Mouse (Mus musculus) midbrain, embryonic 10.5 days (tissue): ENCODE measurements around the gene Atp5b. TPM values are rescaled to one million over a fixed set of nuclear protein-coding genes. Genes with fewer than 3 reads are reported as not detected.

Experiments used
- DNase-seq: peaks from one replicate; pipeline ENCODE4 v3.0.0-alpha.2; 2017; ENCODE audit warnings: low spot score
- H3K27ac ChIP-seq: fragments of 300-500 bp; sonication (generic); replicated peaks from 2 replicates; pipeline ENCODE4 v1.5.1; 2016; ENCODE audit warnings: mild to moderate bottlenecking
- H3K27me3 ChIP-seq: fragments of 300-500 bp; sonication (generic); 2 replicates; pipeline ENCODE4 v1.6.1; 2016; ENCODE audit warnings: low read depth, mild to moderate bottlenecking; ENCODE audit not compliant: poor library complexity, severe bottlenecking
- H3K36me3 ChIP-seq: fragments of 300-500 bp; sonication (generic); 2 replicates; pipeline ENCODE4 v1.6.1; 2016; ENCODE audit warnings: mild to moderate bottlenecking, moderate library complexity
- H3K4me1 ChIP-seq: fragments of 300-500 bp; sonication (generic); 2 replicates; pipeline ENCODE4 v1.6.1; 2016
- H3K4me3 ChIP-seq: fragments of 300-500 bp; sonication (generic); 2 replicates; pipeline ENCODE4 v1.5.1; 2016; ENCODE audit warnings: mild to moderate bottlenecking, moderate library complexity
- H3K9me3 ChIP-seq: fragments of 300-500 bp; sonication (generic); replicated peaks from 2 replicates; pipeline ENCODE4 v1.6.1; 2016; ENCODE audit warnings: mild to moderate bottlenecking
- WGBS: fragments of 180-500 bp; shearing (Covaris S2); methylation state at CpG from one replicate; pipeline ENCODE4 v1.1.7; 2016; 5-methylcytosine and 5-hydroxymethylcytosine counted together
- microRNA counts: library from miRNA; unstranded; fragments of <30 nt; microRNA quantifications from one replicate; lab custom pipeline; 2017
- microRNA-seq: library from miRNA; unstranded; fragments of <30 nt; microRNA quantifications from one replicate; pipeline ENCODE4, GENCODE M21; 2017
- polyA plus RNA-seq: library from polyadenylated mRNA; unstranded; fragments of >200 nt; fragmentation: Nextera tagmentation; extraction: Ambion mirVana; gene quantifications from 2 replicates; pipeline ENCODE4 v1.2.1, GENCODE M21; 2016

Atp5b gene
- polyA plus RNA-seq, 1 experiment from 2014 or later = 2,316 TPM

GRCm38 (mm10) chr10:128127497-128127896 lies 44.4 kb downstream of the Atp5b start:
- Histone ChIP-seq H3K9me3 (no peaks in the 10 kb centered on the region), H3K4me3 (no peak overlapping the region), H3K36me3 (peaks cover 94% of the 10 kb centered on the region), H3K27me3 (no peaks in the 10 kb centered on the region), H3K27ac (0 out of 2 replicates have a peak overlapping the region, but pooled peaks have one; percentile 38), H3K4me1 (no peaks in the 10 kb centered on the region)
- WGBS = 78% methylated on average over 5 of the region's 5 CpGs
- DNase-seq = no peak

- no peaks in the 10 kb centered on the region for H3K27me3 ChIP-seq
- no peaks in the 10 kb centered on the region for H3K9me3 ChIP-seq
- no peak overlapping the region for H3K4me3 ChIP-seq
- 91% methylated on average over 8 of the region's 8 CpGs for WGBS
- H3K4me1 ChIP-seq = no peaks in the 10 kb centered on the region
- no peak for DNase-seq
- H3K27ac ChIP-seq = no peak overlapping the region
- peaks cover 94% of the 10 kb centered on the region for H3K36me3 ChIP-seq
These were observed 45.1 kb downstream of the Atp5b start for GRCm38 (mm10) chr10:128128143-128128542.

GRCm38 (mm10) chr10:128131297-128131696 lies 48.2 kb downstream of the Atp5b start:
- Histone ChIP-seq H3K36me3 (peaks cover 87% of the 10 kb centered on the region), H3K4me1 (peaks cover 8% of the 10 kb centered on the region), H3K9me3 (no peaks in the 10 kb centered on the region), H3K27me3 (no peaks in the 10 kb centered on the region), H3K4me3 (no peak overlapping the region), H3K27ac (no peak overlapping the region)
- no peak for DNase-seq
- 86% methylated on average over 3 of the region's 3 CpGs for WGBS

GRCm38 (mm10) chr10:128131812-128132211 lies 48.7 kb downstream of the Atp5b start:
- Histone ChIP-seq H3K27me3 (no peaks in the 10 kb centered on the region), H3K9me3 (no peaks in the 10 kb centered on the region), H3K36me3 (peaks cover 82% of the 10 kb centered on the region)

GRCm38 (mm10) chr10:128133650-128134332 lies 50.7 kb downstream of the Atp5b start:
- Histone ChIP-seq H3K4me3 (no peak overlapping the region), H3K27ac (no peak overlapping the region), H3K9me3 (no peaks in the 10 kb centered on the region), H3K4me1 (peaks cover 8% of the 10 kb centered on the region), H3K36me3 (peaks cover 77% of the 10 kb centered on the region), H3K27me3 (no peaks in the 10 kb centered on the region)
- DNase-seq = no peak
- 40% methylated on average over 13 of the region's 13 CpGs for WGBS

More at GRCm38 (mm10) chr10:128131812-128132211, 48.7 kb downstream of the Atp5b start:
- no peak for DNase-seq
- peaks cover 8% of the 10 kb centered on the region for H3K4me1 ChIP-seq
- no peak overlapping the region for H3K4me3 ChIP-seq
- H3K27ac ChIP-seq = no peak overlapping the region

- H3K9me3 ChIP-seq = no peaks in the 10 kb centered on the region
- H3K4me1 ChIP-seq = peaks cover 8% of the 10 kb centered on the region
- 96% methylated on average over 6 of the region's 6 CpGs for whole genome bisulfite sequencing
- DNase-seq = no peak
- H3K36me3 ChIP-seq = peaks cover 79% of the 10 kb centered on the region
- no peak overlapping the region for H3K4me3 ChIP-seq
- no peaks in the 10 kb centered on the region for H3K27me3 ChIP-seq
- no peak overlapping the region for H3K27ac ChIP-seq
These were observed 52.3 kb downstream of the Atp5b start for GRCm38 (mm10) chr10:128135374-128135773.

MicroRNAs encoded within 50 kb of the gene (microRNA counts, 519-probe panel; counts per million panel counts)
- not detected for microRNA mmu-miR-677 (lab: Ali Mortazavi, UCI)

Small RNAs within 50 kb of the gene (microRNA-seq; reads per million reads assigned to microRNA genes)
- 20.9 reads per million, percentile 31 among the genes with 10 or more reads in this experiment for gene Mir677

Other genes with a start within 250 kb of the Atp5b start
- gene Rdh19, start 233.3 kb upstream of the Atp5b start, polyA plus RNA-seq = not detected in 2 replicates
- not detected in 2 replicates for gene Rdh16f2, start 216.8 kb upstream of the Atp5b start, polyA plus RNA-seq
- gene Rdh7, start 194.5 kb upstream of the Atp5b start, polyA plus RNA-seq = not detected in 2 replicates
- not detected in 2 replicates for gene Sdr9c7, start 184.8 kb upstream of the Atp5b start, polyA plus RNA-seq
- gene Hsd17b6, start 75.7 kb upstream of the Atp5b start, polyA plus RNA-seq = not detected in 2 replicates
- gene Prim1, start 68.1 kb upstream of the Atp5b start, polyA plus RNA-seq = 105 and 114 TPM in 2 replicates
- 814 and 925 TPM in 2 replicates for gene Naca, start 47.7 kb upstream of the Atp5b start, polyA plus RNA-seq
- gene Ptges3, start 24.3 kb upstream of the Atp5b start, polyA plus RNA-seq = 669 and 729 TPM in 2 replicates
- gene Baz2a, start 8.3 kb downstream of the Atp5b start, polyA plus RNA-seq = 14.3 and 16.7 TPM in 2 replicates
- gene Rbms2, start 97.0 kb downstream of the Atp5b start, polyA plus RNA-seq = 24.3 and 25.0 TPM in 2 replicates
- gene Gls2, start 111.2 kb downstream of the Atp5b start, polyA plus RNA-seq = 0.96 and 1.5 TPM in 2 replicates
- 28.3 and 32.7 TPM in 2 replicates for gene Spryd4, start 128.5 kb downstream of the Atp5b start, polyA plus RNA-seq
- 0.21 TPM in 1 of 2 replicates, not detected in the other for gene Mip, start 142.6 kb downstream of the Atp5b start, polyA plus RNA-seq
- 86.6 and 89.4 TPM in 2 replicates for gene Timeless, start 148.8 kb downstream of the Atp5b start, polyA plus RNA-seq
- 0.73 and 0.77 TPM in 2 replicates for gene Apon, start 170.8 kb downstream of the Atp5b start, polyA plus RNA-seq
- gene Apof, start 185.4 kb downstream of the Atp5b start, polyA plus RNA-seq = not detected in 2 replicates
- gene Stat2, start 187.3 kb downstream of the Atp5b start, polyA plus RNA-seq = 12.6 and 16.1 TPM in 2 replicates
- gene Il23a, start 215.5 kb downstream of the Atp5b start, polyA plus RNA-seq = not detected in 2 replicates
- 43.3 and 50.2 TPM in 2 replicates for gene Pan2, start 220.1 kb downstream of the Atp5b start, polyA plus RNA-seq
- 245 and 259 TPM in 2 replicates for gene Cnpy2, start 239.2 kb downstream of the Atp5b start, polyA plus RNA-seq